Mouse (Mus musculus) spleen, adult 2 months (tissue): ENCODE measurements around the gene Ifna6.

Source experiments
- CTCF ChIP-seq: fragments of 200-500 bp; IDR thresholded peaks from 2 replicates; pipeline ENCODE4 v1.5.1; 2011; ENCODE audit warnings: mild to moderate bottlenecking, inconsistent platforms; ENCODE audit not compliant: insufficient read depth, insufficient read length, insufficient replicate concordance; ENCODE audit errors: extremely low read depth
- POLR2A ChIP-seq: fragments of 200-500 bp; IDR thresholded peaks from 2 replicates; pipeline ENCODE4 v1.6.1; 2011; ENCODE audit warnings: low read depth, low read length, inconsistent platforms

DNA sequence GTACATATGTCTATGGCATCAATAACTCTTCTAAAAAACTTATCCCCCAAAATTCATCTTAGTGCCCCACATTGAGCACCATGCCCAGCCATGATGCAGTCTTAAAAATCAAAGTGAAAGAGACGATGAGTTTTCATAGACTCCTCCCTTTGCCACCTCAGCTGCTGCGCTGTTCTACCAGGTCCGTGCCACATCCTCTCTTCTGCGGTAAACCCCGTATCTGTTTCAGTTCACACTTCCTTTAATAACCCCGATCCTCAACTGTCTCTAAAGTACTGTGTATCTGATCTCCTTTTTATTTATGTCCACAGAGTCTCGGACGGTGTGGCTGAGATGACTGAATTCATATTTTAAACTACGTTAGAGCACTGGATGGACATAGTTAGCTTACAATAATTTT lies 37.4 kb downstream of the Ifna6 start:
- TF ChIP-seq POLR2A (no peak), CTCF (no peak)
